Mouse (Mus musculus) lung, embryonic 15.5 days (tissue): ENCODE measurements around the gene Unc5cl. TPM values are rescaled to one million over a fixed set of nuclear protein-coding genes. Genes with fewer than 3 reads are reported as not detected.
A peak's percentile ranks its signal among the peaks of the same experiment; 100 is the strongest.

Experiments used
- ATAC-seq: fragments of 200-750 bp; cut with Nextera tagmentation; 2 replicates; pipeline ENCODE4 v1.8.0; 2017; ENCODE audit warnings: moderate number of reproducible peaks, borderline replicate concordance; ENCODE audit not compliant: low FRiP score, low TSS enrichment; ENCODE audit errors: extremely low read depth
- H3K27ac ChIP-seq: fragments of 300-500 bp; sonication (generic); 2 replicates; pipeline ENCODE4 v1.5.1; 2015; ENCODE audit warnings: moderate library complexity, mild to moderate bottlenecking, inconsistent platforms
- H3K27me3 ChIP-seq: fragments of 300-500 bp; sonication (generic); 2 replicates; pipeline ENCODE4 v1.6.1; 2015; ENCODE audit warnings: inconsistent platforms
- H3K36me3 ChIP-seq: fragments of 300-500 bp; sonication (generic); 2 replicates; pipeline ENCODE4 v1.6.1; 2015; ENCODE audit warnings: inconsistent platforms
- H3K4me1 ChIP-seq: fragments of 300-500 bp; sonication (generic); 2 replicates; pipeline ENCODE4 v1.6.1; 2015; ENCODE audit warnings: inconsistent platforms
- H3K4me2 ChIP-seq: fragments of 300-500 bp; sonication (generic); 2 replicates; pipeline ENCODE4 v1.6.1; 2015; ENCODE audit warnings: inconsistent platforms, mild to moderate bottlenecking, moderate library complexity
- H3K4me3 ChIP-seq: fragments of 300-500 bp; sonication (generic); 2 replicates; pipeline ENCODE4 v1.5.1; 2015; ENCODE audit warnings: mild to moderate bottlenecking, inconsistent platforms
- H3K9ac ChIP-seq: fragments of 300-500 bp; sonication (generic); 2 replicates; pipeline ENCODE4 v1.6.1; 2015; ENCODE audit warnings: inconsistent platforms
- H3K9me3 ChIP-seq: fragments of 300-500 bp; sonication (generic); 2 replicates; pipeline ENCODE4 v1.6.1; 2016; ENCODE audit warnings: inconsistent platforms
- WGBS: fragments of 180-500 bp; shearing (Covaris S2); methylation state at CpG from one replicate; pipeline ENCODE4 v1.1.7; 2015; 5-methylcytosine and 5-hydroxymethylcytosine counted together
- polyA plus RNA-seq: library from polyadenylated mRNA; unstranded; fragments of >200 nt; fragmentation: Nextera tagmentation; extraction: Ambion mirVana; gene quantifications from 2 replicates; pipeline ENCODE4 v1.2.1, GENCODE M21; 2015

Gene Unc5cl
- polyA plus RNA-seq, 1 experiment from 2014 or later = 2.4 TPM

- no peaks in the 10 kb centered on the region for H3K36me3 ChIP-seq
- H3K9ac ChIP-seq = no peak overlapping the region
- no peak overlapping the region for H3K4me3 ChIP-seq
- no peak overlapping the region for H3K27ac ChIP-seq
- no peak for ATAC-seq
- 67% methylated on average over 5 of the region's 5 CpGs for WGBS
- no peak overlapping the region for H3K4me2 ChIP-seq
- no peaks in the 10 kb centered on the region for H3K27me3 ChIP-seq
- no peaks in the 10 kb centered on the region for H3K4me1 ChIP-seq
- H3K9me3 ChIP-seq = no peaks in the 10 kb centered on the region
Observed at GRCm38 (mm10) chr17:48483764-48484163, 29.1 kb downstream of the Unc5cl start.

- no peak for ATAC-seq
- 89% methylated on average over 5 of the region's 5 CpGs for WGBS
- no peaks in the 10 kb centered on the region for H3K9me3 ChIP-seq
- no peak overlapping the region for H3K27ac ChIP-seq
- H3K36me3 ChIP-seq = no peaks in the 10 kb centered on the region
- H3K4me2 ChIP-seq = no peak overlapping the region
- H3K27me3 ChIP-seq = no peaks in the 10 kb centered on the region
- no peak overlapping the region for H3K9ac ChIP-seq
- no peak overlapping the region for H3K4me3 ChIP-seq
- no peaks in the 10 kb centered on the region for H3K4me1 ChIP-seq
Observed at GRCm38 (mm10) chr17:48484191-48484590, 29.5 kb downstream of the Unc5cl start.

- Histone ChIP-seq H3K27me3 (no peaks in the 10 kb centered on the region), H3K4me3 (no peak overlapping the region), H3K36me3 (no peaks in the 10 kb centered on the region), H3K4me1 (no peaks in the 10 kb centered on the region), H3K9ac (no peak overlapping the region), H3K4me2 (no peak overlapping the region), H3K27ac (no peak overlapping the region), H3K9me3 (no peaks in the 10 kb centered on the region)
- WGBS = 78% methylated on average over 3 of the region's 3 CpGs
- no peak for ATAC-seq
Observed at GRCm38 (mm10) chr17:48489466-48489865, 34.8 kb downstream of the Unc5cl start.

- no peaks in the 10 kb centered on the region for H3K36me3 ChIP-seq
- no peak overlapping the region for H3K4me3 ChIP-seq
- no peak overlapping the region for H3K27ac ChIP-seq
- ATAC-seq = no peak
- no peaks in the 10 kb centered on the region for H3K9me3 ChIP-seq
- no peaks in the 10 kb centered on the region for H3K27me3 ChIP-seq
- H3K9ac ChIP-seq = no peak overlapping the region
- WGBS = 83% methylated on average over 8 of the region's 8 CpGs
- no peaks in the 10 kb centered on the region for H3K4me1 ChIP-seq
- H3K4me2 ChIP-seq = no peak overlapping the region
Observed at GRCm38 (mm10) chr17:48492621-48493020, 37.9 kb downstream of the Unc5cl start.

GRCm38 (mm10) chr17:48493582-48493981 is 38.9 kb downstream of the Unc5cl start:
- WGBS = 45% methylated on average over 7 of the region's 7 CpGs
- H3K27ac ChIP-seq = no peak overlapping the region
- ATAC-seq = no peak
- H3K4me2 ChIP-seq = no peak overlapping the region
- H3K9ac ChIP-seq = no peak overlapping the region
- no peaks in the 10 kb centered on the region for H3K27me3 ChIP-seq
- H3K4me1 ChIP-seq = no peaks in the 10 kb centered on the region
- no peak overlapping the region for H3K4me3 ChIP-seq
- no peaks in the 10 kb centered on the region for H3K9me3 ChIP-seq
- H3K36me3 ChIP-seq = no peaks in the 10 kb centered on the region

GRCm38 (mm10) chr17:48493986-48494385 is 39.3 kb downstream of the Unc5cl start:
- no peaks in the 10 kb centered on the region for H3K36me3 ChIP-seq
- no peak overlapping the region for H3K4me2 ChIP-seq
- no peak overlapping the region for H3K27ac ChIP-seq
- WGBS = 57% methylated on average over 8 of the region's 8 CpGs
- no peaks in the 10 kb centered on the region for H3K9me3 ChIP-seq
- H3K4me3 ChIP-seq = no peak overlapping the region
- no peaks in the 10 kb centered on the region for H3K4me1 ChIP-seq
- no peak overlapping the region for H3K9ac ChIP-seq
- no peak; the same call in 1 of the 2 replicates for ATAC-seq
- H3K27me3 ChIP-seq = no peaks in the 10 kb centered on the region

GRCm38 (mm10) chr17:48497986-48498385 is 43.3 kb downstream of the Unc5cl start:
- Histone ChIP-seq H3K4me3 (no peak overlapping the region), H3K4me1 (no peaks in the 10 kb centered on the region), H3K9ac (no peak overlapping the region), H3K9me3 (no peaks in the 10 kb centered on the region), H3K27me3 (no peaks in the 10 kb centered on the region), H3K27ac (no peak overlapping the region), H3K36me3 (no peaks in the 10 kb centered on the region), H3K4me2 (no peak overlapping the region)
- no peak for ATAC-seq
- WGBS = 73% methylated on average over 3 of the region's 3 CpGs

GRCm38 (mm10) chr17:48500846-48501445 is 46.2 kb downstream of the Unc5cl start:
- H3K27ac ChIP-seq = no peak overlapping the region
- 70% methylated on average over 7 of the region's 7 CpGs for WGBS
- no peaks in the 10 kb centered on the region for H3K36me3 ChIP-seq
- no peak overlapping the region for H3K4me3 ChIP-seq
- no peaks in the 10 kb centered on the region for H3K4me1 ChIP-seq
- no peak for ATAC-seq
- H3K4me2 ChIP-seq = no peak overlapping the region
- no peaks in the 10 kb centered on the region for H3K9me3 ChIP-seq
- no peaks in the 10 kb centered on the region for H3K27me3 ChIP-seq
- no peak overlapping the region for H3K9ac ChIP-seq

GRCm38 (mm10) chr17:48505006-48505405 is 50.3 kb downstream of the Unc5cl start:
- Histone ChIP-seq H3K4me3 (no peak overlapping the region), H3K9me3 (no peaks in the 10 kb centered on the region), H3K27me3 (no peaks in the 10 kb centered on the region), H3K36me3 (no peaks in the 10 kb centered on the region), H3K9ac (no peak overlapping the region), H3K27ac (no peak overlapping the region), H3K4me2 (no peak overlapping the region), H3K4me1 (no peaks in the 10 kb centered on the region)
- 22% methylated on average over 3 of the region's 3 CpGs for WGBS
- no peak for ATAC-seq

- WGBS = 60% methylated on average over 4 of the region's 4 CpGs
- Histone ChIP-seq H3K9me3 (no peaks in the 10 kb centered on the region), H3K4me2 (no peak overlapping the region), H3K36me3 (no peaks in the 10 kb centered on the region), H3K27me3 (no peaks in the 10 kb centered on the region), H3K4me1 (no peaks in the 10 kb centered on the region), H3K27ac (no peak overlapping the region), H3K9ac (no peak overlapping the region), H3K4me3 (no peak overlapping the region)
- ATAC-seq = no peak
Observed at GRCm38 (mm10) chr17:48506986-48507385, 52.3 kb downstream of the Unc5cl start.

GRCm38 (mm10) chr17:48509596-48509995 is 54.9 kb downstream of the Unc5cl start:
- Histone ChIP-seq H3K27ac (no peak overlapping the region), H3K4me1 (no peaks in the 10 kb centered on the region), H3K36me3 (no peaks in the 10 kb centered on the region), H3K4me3 (no peak overlapping the region), H3K4me2 (no peak overlapping the region), H3K9me3 (no peaks in the 10 kb centered on the region), H3K9ac (no peak overlapping the region), H3K27me3 (no peaks in the 10 kb centered on the region)
- WGBS = 69% methylated on average over 4 of the region's 4 CpGs
- ATAC-seq = no peak

- Histone ChIP-seq H3K9me3 (no peaks in the 10 kb centered on the region), H3K36me3 (no peaks in the 10 kb centered on the region), H3K4me1 (no peaks in the 10 kb centered on the region), H3K9ac (no peak overlapping the region), H3K27me3 (no peaks in the 10 kb centered on the region), H3K4me3 (no peak overlapping the region), H3K27ac (no peak overlapping the region), H3K4me2 (no peak overlapping the region)
- WGBS = 40% methylated on average over 18 of the region's 18 CpGs
- peak; percentile 55 for ATAC-seq
Observed at GRCm38 (mm10) chr17:48512614-48513281, 58.0 kb downstream of the Unc5cl start.
